Mouse (Mus musculus) ES-CJ7 (cell line): Measurements from ENCODE around the gene Ttbk2.

Source experiments
- DNase-seq: peaks from one replicate; pipeline ENCODE4 v3.0.0; 2011; ENCODE audit warnings: low read depth, low spot score

Ttbk2 gene

GRCm38 (mm10) chr2:120745496-120745895, 104.9 kb downstream of the Ttbk2 start:
- no peak for DNase-seq

- DNase-seq = peak; percentile 16
These were observed 118.4 kb downstream of the Ttbk2 start for GRCm38 (mm10) chr2:120731877-120732530.

GRCm38 (mm10) chr2:120731167-120731862, 119.1 kb downstream of the Ttbk2 start:
- peak; percentile 93 for DNase-seq

- no peak for DNase-seq
These were observed 119.7 kb downstream of the Ttbk2 start for GRCm38 (mm10) chr2:120730639-120731166.

- DNase-seq = no peak
These were observed 120.4 kb downstream of the Ttbk2 start for GRCm38 (mm10) chr2:120729775-120730585.

- no peak for DNase-seq
These were observed 126.2 kb downstream of the Ttbk2 start for GRCm38 (mm10) chr2:120724176-120724575.

GRCm38 (mm10) chr2:120723621-120724020, 126.8 kb downstream of the Ttbk2 start:
- DNase-seq = no peak

GRCm38 (mm10) chr2:120722491-120722890, 127.9 kb downstream of the Ttbk2 start:
- DNase-seq = no peak

- DNase-seq = no peak
These were observed 128.5 kb downstream of the Ttbk2 start for GRCm38 (mm10) chr2:120721911-120722310.

- DNase-seq = no peak
These were observed 129.6 kb downstream of the Ttbk2 start for GRCm38 (mm10) chr2:120720821-120721220.

GRCm38 (mm10) chr2:120718496-120718895, 131.9 kb downstream of the Ttbk2 start:
- DNase-seq = no peak

GRCm38 (mm10) chr2:120713441-120713840, 137.0 kb downstream of the Ttbk2 start:
- DNase-seq = no peak

GRCm38 (mm10) chr2:120710948-120711347, 139.5 kb downstream of the Ttbk2 start:
- no peak for DNase-seq

GRCm38 (mm10) chr2:120710154-120710553, 140.2 kb downstream of the Ttbk2 start:
- DNase-seq = no peak

- DNase-seq = no peak
These were observed 143.4 kb downstream of the Ttbk2 start for GRCm38 (mm10) chr2:120707041-120707440.

- DNase-seq = no peak
These were observed 147.7 kb downstream of the Ttbk2 start for GRCm38 (mm10) chr2:120702675-120703074.

- no peak for DNase-seq
These were observed 150.0 kb downstream of the Ttbk2 start for GRCm38 (mm10) chr2:120700379-120700885.

GRCm38 (mm10) chr2:120697767-120698166, 152.6 kb downstream of the Ttbk2 start:
- no peak for DNase-seq
